Mouse (Mus musculus) right cerebral cortex, adult 18-20 months (tissue): ENCODE results near the gene Ccs.
"Not testable (repeated sequence)": the region's sequence is repeated elsewhere in the genome, so short reads cannot be mapped to it uniquely, and the experiment has no call there.

ENCODE experiments used
- DNase-seq: peaks from one replicate; pipeline ENCODE4 v3.0.0; 2022; ENCODE audit warnings: mixed read lengths

Ccs gene

DNA sequence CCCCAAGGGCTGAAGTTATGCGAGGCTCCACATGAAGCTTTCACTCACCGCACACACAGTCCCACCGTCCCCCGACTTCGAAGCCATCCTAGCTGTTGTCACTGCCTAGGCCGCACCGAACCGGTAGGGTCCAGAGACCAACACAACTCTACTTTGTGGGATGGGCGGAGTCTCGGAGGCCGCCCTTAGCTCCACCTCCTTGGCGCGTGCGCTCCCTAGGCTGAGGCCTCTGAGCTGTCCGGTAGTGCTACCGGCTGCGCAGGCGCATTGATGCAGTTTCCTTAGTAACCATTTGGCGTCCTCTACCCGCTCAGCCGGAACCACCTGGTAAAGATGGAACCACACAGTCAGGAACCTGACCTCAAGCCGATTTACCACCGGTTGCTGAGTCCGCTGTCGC lies at the start of gene Ccs, which contains the start of gene Ccdc87:
Gene Ccs, minus strand, starts transcription at position 184 of the 400 bp plus-strand sequence.
Gene Ccdc87, plus strand, starts transcription at position 218 of the 400 bp plus-strand sequence.
- DNase-seq: peak; percentile 97

DNA sequence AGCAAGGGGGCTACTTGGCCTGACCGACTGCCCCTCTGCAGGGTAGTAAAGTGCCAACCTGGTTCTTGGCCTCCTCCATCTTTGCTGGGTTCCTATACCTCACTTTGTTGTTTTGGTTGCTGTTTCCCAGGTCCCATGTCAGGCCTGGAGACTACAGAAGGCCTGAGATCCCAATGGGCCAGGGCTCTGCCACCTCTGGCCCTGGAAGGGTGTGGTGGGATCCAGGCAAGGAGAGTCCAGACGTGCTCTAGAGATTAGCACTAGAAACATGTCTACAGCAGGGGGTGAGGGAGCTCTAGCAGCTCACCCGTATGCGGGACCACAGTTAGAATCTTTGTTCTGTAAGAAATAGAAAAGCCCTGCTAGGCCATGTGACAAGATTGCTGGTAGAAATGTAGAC lies 44.8 kb upstream of the Ccs start:
- no peak for DNase-seq

GRCm38 (mm10) chr19:4879324-4879703 lies 40.2 kb upstream of the Ccs start:
- DNase-seq: no peak

GRCm38 (mm10) chr19:4878405-4879323 lies 39.5 kb upstream of the Ccs start, which contains the start of gene Zdhhc24:
Gene Zdhhc24 (plus strand): TSS chr19:4878668.
- peak; percentile 95 for DNase-seq

DNA sequence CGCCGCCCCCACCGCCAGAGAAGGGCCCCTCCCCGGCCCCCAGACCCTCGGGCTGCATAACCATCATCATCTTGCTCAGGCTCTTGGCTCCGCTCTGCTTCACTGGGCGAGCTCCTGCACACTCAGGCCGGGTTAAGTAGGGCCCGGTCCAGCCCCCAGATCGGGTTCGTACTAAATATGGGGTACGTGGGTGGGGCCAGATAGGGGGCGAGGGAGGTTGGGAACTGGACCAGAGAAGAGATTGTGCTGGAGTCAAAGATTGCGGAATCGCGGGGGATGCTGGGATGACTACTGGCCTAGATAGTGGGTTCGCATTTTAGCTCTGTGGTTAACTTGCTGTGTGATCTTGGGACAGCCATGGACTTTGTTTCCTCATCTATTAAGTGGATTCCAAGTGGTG lies 38.7 kb upstream of the Ccs start, which contains the start of gene Actn3:
Gene Actn3, minus strand, starts transcription at position 125 of the 400 bp plus-strand sequence.
- DNase-seq: no peak

DNA sequence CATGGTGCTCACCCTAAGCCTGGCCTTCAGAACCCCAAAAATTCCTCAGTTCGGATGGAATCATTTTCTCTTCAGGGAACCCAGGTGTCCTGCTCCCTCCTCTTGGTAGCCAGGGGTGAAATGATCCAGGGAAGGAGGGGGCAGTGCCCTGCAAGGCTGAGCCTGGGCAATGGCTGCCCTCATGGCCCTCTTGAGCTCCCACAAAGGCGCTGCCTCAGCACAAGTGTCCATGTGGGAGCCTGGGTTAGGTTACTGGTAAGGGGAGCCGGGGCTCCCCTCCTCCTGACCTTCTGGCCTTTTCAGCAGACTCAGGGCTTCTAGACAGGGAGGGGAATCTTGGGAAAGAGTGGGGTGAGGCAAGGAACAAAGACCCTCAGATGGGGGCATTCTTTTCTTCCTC lies 37.6 kb upstream of the Ccs start:
- DNase-seq: no peak

- no peak for DNase-seq
Measured at GRCm38 (mm10) chr19:4876241-4876640, 37.1 kb upstream of the Ccs start.

- not testable (repeated sequence) for DNase-seq
Measured at GRCm38 (mm10) chr19:4874613-4875012, 35.5 kb upstream of the Ccs start.

GRCm38 (mm10) chr19:4865147-4865546 lies 26.0 kb upstream of the Ccs start:
- DNase-seq: no peak

DNA sequence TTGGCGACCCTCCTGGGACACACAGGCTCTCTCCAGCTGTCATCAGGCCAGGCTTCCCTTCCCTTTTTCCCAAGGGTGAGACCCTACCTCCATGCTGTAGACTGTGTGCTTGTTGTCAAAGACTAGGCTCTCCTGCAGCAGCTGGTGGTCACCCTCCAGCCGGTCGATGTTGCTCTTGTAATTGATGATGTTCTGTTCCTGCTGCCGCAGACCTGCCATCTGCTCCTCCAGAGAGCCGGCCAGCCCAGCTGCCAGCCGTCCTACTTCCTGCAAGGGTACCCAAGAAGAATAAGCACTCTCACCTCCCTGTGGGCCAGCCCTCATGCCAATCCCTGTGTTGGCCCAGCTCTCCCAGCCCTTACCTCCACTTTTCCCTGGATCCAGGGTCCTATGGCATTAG lies 23.9 kb upstream of the Ccs start:
- no peak for DNase-seq

- peak; percentile 62 for DNase-seq
Measured at GRCm38 (mm10) chr19:4859081-4859480, 19.9 kb upstream of the Ccs start.

DNA sequence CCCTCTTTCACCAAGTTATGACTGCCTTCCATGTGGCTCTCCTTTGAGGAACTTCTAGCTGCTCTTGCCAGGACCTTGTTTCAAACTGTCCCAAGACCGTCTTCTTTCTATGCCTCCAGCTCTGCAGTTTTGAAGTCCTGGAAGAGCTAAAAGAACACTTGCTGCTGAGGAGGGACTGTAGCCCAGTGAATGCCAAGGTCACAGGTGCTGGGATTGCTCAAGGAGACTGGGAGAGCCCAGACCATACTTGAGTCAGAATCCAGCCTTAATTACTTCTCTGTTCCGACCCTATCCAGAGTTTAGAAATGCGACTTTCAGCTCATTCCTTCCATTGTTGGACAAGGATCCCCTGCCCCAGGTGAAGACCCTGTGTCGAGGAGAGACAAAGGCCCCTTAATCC lies 16.8 kb upstream of the Ccs start:
- DNase-seq: no peak

- no peak for DNase-seq
Measured at GRCm38 (mm10) chr19:4855470-4855820, 16.3 kb upstream of the Ccs start.

DNA sequence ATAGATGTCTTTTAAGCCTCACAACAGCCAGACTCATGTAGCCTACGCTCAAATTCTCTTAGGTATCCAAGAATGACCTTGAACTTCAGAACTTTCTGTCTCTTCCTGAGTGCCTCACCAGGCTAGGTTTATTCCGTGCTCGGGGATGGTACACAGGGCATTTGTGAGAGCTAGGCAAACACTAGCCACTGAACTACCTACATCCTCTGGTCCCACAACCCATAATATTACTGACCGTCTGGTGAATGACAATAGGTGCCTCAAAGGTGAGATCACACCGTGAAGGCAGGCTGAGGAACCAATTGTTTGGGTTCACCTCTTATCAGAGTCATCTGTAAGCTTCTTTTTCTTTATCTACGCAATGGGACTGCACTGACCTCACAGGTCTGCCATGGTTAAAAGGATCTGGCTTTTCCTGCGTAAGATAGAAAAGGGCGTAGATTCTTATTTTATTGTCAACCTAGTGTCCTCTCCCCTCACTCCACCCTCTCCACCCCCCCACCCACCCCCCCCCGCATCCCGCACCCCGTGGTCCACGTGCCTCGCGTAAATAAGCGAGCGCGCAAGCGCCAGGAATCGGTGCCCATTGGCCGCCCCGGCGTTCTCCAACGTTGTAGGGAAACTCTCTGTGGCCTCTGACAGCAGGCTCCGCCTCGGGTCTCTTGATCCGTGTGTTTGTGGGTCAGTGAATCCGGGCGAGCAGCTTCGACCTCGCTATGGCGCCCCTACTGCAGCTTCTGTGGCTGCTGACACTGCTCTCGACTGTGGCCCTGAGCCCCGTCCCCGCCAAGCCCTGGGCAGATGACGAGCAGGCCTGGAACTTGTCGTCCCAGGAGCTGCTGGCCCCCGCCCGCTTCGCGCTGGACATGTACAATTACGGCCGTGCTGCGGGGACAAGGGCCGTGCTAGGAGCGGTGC lies 15.7 kb upstream of the Ccs start, which contains the start of gene Ctsf:
Gene Ctsf, plus strand, starts transcription at position 579 of the 918 bp plus-strand sequence.
- DNase-seq: peak; percentile 92

- no peak for DNase-seq
Measured at GRCm38 (mm10) chr19:4850281-4850680, 11.1 kb upstream of the Ccs start.

GRCm38 (mm10) chr19:4849800-4850199 lies 10.7 kb upstream of the Ccs start:
- no peak for DNase-seq

DNA sequence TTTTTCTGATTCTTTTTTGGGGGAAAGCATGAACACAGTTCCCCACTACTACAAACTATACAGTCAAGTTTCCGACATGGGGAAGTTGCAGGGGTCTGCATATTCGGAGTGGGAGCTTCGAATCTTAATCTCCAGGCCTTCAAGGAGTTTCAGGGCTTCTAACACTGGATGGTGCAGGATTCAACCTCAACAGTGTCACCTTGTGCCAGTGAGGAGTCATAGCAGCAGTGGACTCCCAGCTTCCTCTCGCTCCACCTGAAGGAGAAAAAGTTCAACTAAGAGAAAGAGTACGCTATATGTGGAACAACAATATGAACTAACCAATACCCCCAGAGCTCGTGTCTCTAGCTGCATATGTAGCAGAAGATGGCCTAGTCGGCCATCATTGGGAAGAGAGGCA lies 8.4 kb upstream of the Ccs start:
- DNase-seq: no peak

- DNase-seq: no peak
Measured at GRCm38 (mm10) chr19:4845846-4846245, 6.7 kb upstream of the Ccs start.

GRCm38 (mm10) chr19:4842611-4843010 lies 3.5 kb upstream of the Ccs start:
- no peak for DNase-seq

DNA sequence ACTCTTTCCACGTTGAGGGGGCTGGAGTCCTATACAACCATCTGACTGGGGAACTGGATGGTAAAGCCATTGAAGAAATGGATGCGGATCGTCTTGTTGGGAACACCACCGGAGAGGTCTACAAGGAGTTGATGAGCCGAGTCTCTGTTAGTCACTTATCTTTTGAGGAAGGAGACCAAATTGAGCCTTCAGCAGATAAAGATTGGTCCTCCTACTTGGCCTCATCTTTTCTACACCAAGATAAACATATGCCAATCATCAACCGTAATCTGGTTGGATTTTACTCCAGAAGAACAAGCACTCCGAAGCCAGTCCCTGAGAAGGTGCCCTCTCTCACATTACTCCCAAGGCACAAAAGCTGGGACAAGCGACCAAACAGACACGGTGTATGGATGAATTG lies 1.7 kb upstream of the Ccs start:
- DNase-seq: no peak

- no peak for DNase-seq
Measured at GRCm38 (mm10) chr19:4838526-4839140, 499 bp downstream of the Ccs start.

GRCm38 (mm10) chr19:4837049-4837448 lies 2.1 kb downstream of the Ccs start:
- no peak for DNase-seq

DNA sequence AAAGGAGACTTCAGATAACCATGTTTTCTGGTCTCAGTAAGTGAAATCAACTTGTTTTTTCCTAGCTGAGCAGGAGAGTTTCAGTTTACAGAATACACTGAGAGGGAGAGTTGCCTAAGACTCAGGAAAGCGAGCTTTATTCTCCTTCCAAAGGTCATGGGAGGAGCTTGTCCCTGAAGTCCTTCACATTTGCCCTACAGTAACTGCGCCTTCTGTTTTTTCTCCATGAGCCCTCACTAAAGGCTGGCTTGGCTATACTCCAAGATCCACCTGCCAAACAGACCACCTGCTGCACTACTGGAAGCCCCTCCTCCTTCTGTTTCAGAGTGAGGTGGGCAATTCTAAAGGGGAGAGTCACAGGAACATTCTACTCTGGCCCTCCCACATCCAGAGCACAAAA lies 3.0 kb downstream of the Ccs start:
- DNase-seq: no peak
